Mouse (Mus musculus) erythroblast, embryonic 14.5 days (primary cell): ENCODE results near the gene Sugp2. TPM values are rescaled to one million over a fixed set of nuclear protein-coding genes. Genes with fewer than 3 reads are reported as not detected.

Experiments used
- H3K27me3 ChIP-seq: 2 replicates; pipeline ENCODE4 v1.6.1; 2012; ENCODE audit warnings: inconsistent platforms; ENCODE audit not compliant: control insufficient read depth
- H3K36me3 ChIP-seq: 2 replicates; pipeline ENCODE4 v1.6.1; 2012; ENCODE audit warnings: mild to moderate bottlenecking, inconsistent platforms; ENCODE audit not compliant: control insufficient read depth
- H3K4me1 ChIP-seq: 2 replicates; pipeline ENCODE4 v1.6.1; 2012; ENCODE audit warnings: inconsistent platforms; ENCODE audit not compliant: control insufficient read depth
- H3K4me3 ChIP-seq: replicated peaks from 2 replicates; pipeline ENCODE3; 2012; ENCODE audit warnings: moderate library complexity, mild to moderate bottlenecking, inconsistent platforms
- H3K9me3 ChIP-seq: 2 replicates; pipeline ENCODE4 v1.6.1; 2012; ENCODE audit warnings: low read length, inconsistent platforms, mixed read lengths; ENCODE audit not compliant: control insufficient read depth
- GATA1 ChIP-seq: IDR thresholded peaks from 2 replicates; pipeline ENCODE4 v1.6.1; 2012; ENCODE audit warnings: low read length, inconsistent platforms, mixed read lengths
- TAL1 ChIP-seq: IDR thresholded peaks from 3 replicates; pipeline ENCODE4 v1.6.1; 2012; ENCODE audit warnings: low read length, inconsistent platforms, mixed read lengths
- polyA plus RNA-seq: library from polyadenylated mRNA; stranded (reverse); fragments of >175 nt; gene quantifications from 2 replicates; pipeline ENCODE4 v1.2.3, GENCODE M21; 2012

Sugp2 gene
- polyA plus RNA-seq, result 1.5 and 2.7 TPM in 2 replicates

- peaks cover 55% of the 10 kb centered on the region for H3K36me3 ChIP-seq
- peaks cover 59% of the 10 kb centered on the region for H3K4me1 ChIP-seq
These were observed at the start of gene Sugp2, which contains the start of gene Armc6 for GRCm38 (mm10) chr8:70234080-70234780. Gene Sugp2 (plus strand): TSS chr8:70234226. Gene Armc6 (minus strand): TSS chr8:70234466.

GRCm38 (mm10) chr8:70188707-70189106, 45.3 kb upstream of the Sugp2 start:
- no peak overlapping the region for H3K4me3 ChIP-seq
- no peaks in the 10 kb centered on the region for H3K9me3 ChIP-seq
- peaks cover 16% of the 10 kb centered on the region for H3K4me1 ChIP-seq
- peaks cover 95% of the 10 kb centered on the region for H3K36me3 ChIP-seq
- no peaks in the 10 kb centered on the region for H3K27me3 ChIP-seq
- no peak for TF ChIP-seq GATA1
- TF ChIP-seq TAL1, result no peak

More at GRCm38 (mm10) chr8:70234080-70234780, at the start of gene Sugp2, which contains the start of gene Armc6:
- Histone ChIP-seq H3K27me3 (no peaks in the 10 kb centered on the region), H3K4me3 (peak within 1 kb of the TSS; percentile 77), H3K9me3 (no peaks in the 10 kb centered on the region)
- 0 out of 2 replicates have a peak, but pooled peaks have one; percentile 13 for TF ChIP-seq GATA1
- no peak for TF ChIP-seq TAL1

GRCm38 (mm10) chr8:70193238-70193637, 40.8 kb upstream of the Sugp2 start:
- TF ChIP-seq TAL1, result no peak
- no peak for TF ChIP-seq GATA1
- no peaks in the 10 kb centered on the region for H3K27me3 ChIP-seq
- peaks cover 29% of the 10 kb centered on the region for H3K4me1 ChIP-seq
- no peaks in the 10 kb centered on the region for H3K9me3 ChIP-seq
- peaks cover 91% of the 10 kb centered on the region for H3K36me3 ChIP-seq
- no peak overlapping the region for H3K4me3 ChIP-seq

GRCm38 (mm10) chr8:70194191-70194590, 39.8 kb upstream of the Sugp2 start:
- peaks cover 34% of the 10 kb centered on the region for H3K4me1 ChIP-seq
- H3K4me3 ChIP-seq, result no peak overlapping the region
- H3K9me3 ChIP-seq, result no peaks in the 10 kb centered on the region
- peaks cover 88% of the 10 kb centered on the region for H3K36me3 ChIP-seq
- H3K27me3 ChIP-seq, result no peaks in the 10 kb centered on the region
- TF ChIP-seq TAL1, result no peak
- TF ChIP-seq GATA1, result no peak

- no peaks in the 10 kb centered on the region for H3K9me3 ChIP-seq
- H3K4me3 ChIP-seq, result no peak overlapping the region
- no peaks in the 10 kb centered on the region for H3K27me3 ChIP-seq
- peaks cover 86% of the 10 kb centered on the region for H3K36me3 ChIP-seq
- H3K4me1 ChIP-seq, result peaks cover 47% of the 10 kb centered on the region
- TF ChIP-seq TAL1 (no peak), GATA1 (no peak)
These were observed 38.3 kb upstream of the Sugp2 start for GRCm38 (mm10) chr8:70195762-70196161.

- Histone ChIP-seq H3K4me1 (peaks cover 65% of the 10 kb centered on the region), H3K36me3 (peaks cover 76% of the 10 kb centered on the region)
- TF ChIP-seq GATA1 (no peak), TAL1 (no peak)
These were observed 36.4 kb upstream of the Sugp2 start for GRCm38 (mm10) chr8:70197603-70198002.

GRCm38 (mm10) chr8:70200098-70200681, 33.8 kb upstream of the Sugp2 start:
- Histone ChIP-seq H3K36me3 (peaks cover 73% of the 10 kb centered on the region), H3K27me3 (no peaks in the 10 kb centered on the region), H3K4me1 (peaks cover 82% of the 10 kb centered on the region), H3K9me3 (no peaks in the 10 kb centered on the region), H3K4me3 (peak overlapping the region; percentile 26)
- TF ChIP-seq GATA1 (no peak), TAL1 (no peak)

More at GRCm38 (mm10) chr8:70197603-70198002, 36.4 kb upstream of the Sugp2 start:
- Histone ChIP-seq H3K27me3 (no peaks in the 10 kb centered on the region), H3K4me3 (no peak overlapping the region), H3K9me3 (no peaks in the 10 kb centered on the region)

- H3K36me3 ChIP-seq, result peaks cover 66% of the 10 kb centered on the region
- no peaks in the 10 kb centered on the region for H3K27me3 ChIP-seq
- H3K9me3 ChIP-seq, result no peaks in the 10 kb centered on the region
- H3K4me1 ChIP-seq, result peaks cover 76% of the 10 kb centered on the region
- peak overlapping the region; percentile 53 for H3K4me3 ChIP-seq
- TF ChIP-seq GATA1 (peak; percentile 92), TAL1 (peak; percentile 93)
These were observed 32.6 kb upstream of the Sugp2 start for GRCm38 (mm10) chr8:70201417-70201816.

- TF ChIP-seq TAL1, result no peak
- TF ChIP-seq GATA1, result no peak
- H3K36me3 ChIP-seq, result peaks cover 70% of the 10 kb centered on the region
- no peak overlapping the region for H3K4me3 ChIP-seq
- H3K4me1 ChIP-seq, result peaks cover 81% of the 10 kb centered on the region
- H3K27me3 ChIP-seq, result no peaks in the 10 kb centered on the region
- no peaks in the 10 kb centered on the region for H3K9me3 ChIP-seq
These were observed 31.0 kb upstream of the Sugp2 start for GRCm38 (mm10) chr8:70203072-70203471.
